Mouse (Mus musculus) neural tube, embryonic 11.5 days (tissue): ENCODE data around the gene A530032D15Rik. TPM values are rescaled to one million over a fixed set of nuclear protein-coding genes. Genes with fewer than 3 reads are reported as not detected.
"Not testable (repeated sequence)": the region's sequence is repeated elsewhere in the genome, so short reads cannot be mapped to it uniquely, and the experiment has no call there.

Source experiments
- ATAC-seq: fragments of 200-750 bp; cut with Nextera tagmentation; 2 replicates; pipeline ENCODE4 v1.8.0; 2017; ENCODE audit warnings: moderate number of reproducible peaks, mild to moderate bottlenecking, moderate TSS enrichment, moderate library complexity; ENCODE audit not compliant: insufficient read depth, low FRiP score, low TSS enrichment
- DNase-seq: peaks from one replicate; pipeline ENCODE4 v3.0.0-alpha.2; 2015; ENCODE audit warnings: low spot score
- H3K27ac ChIP-seq: fragments of 300-500 bp; sonication (generic); 2 replicates; pipeline ENCODE4 v1.5.1; 2014; ENCODE audit warnings: low read depth, mild to moderate bottlenecking, low read length
- H3K27me3 ChIP-seq: fragments of 300-500 bp; sonication (generic); 2 replicates; pipeline ENCODE4 v1.6.1; 2014; ENCODE audit warnings: mild to moderate bottlenecking, low read length, mixed read lengths; ENCODE audit not compliant: control insufficient read depth, insufficient read depth
- H3K36me3 ChIP-seq: fragments of 300-500 bp; sonication (generic); 2 replicates; pipeline ENCODE4 v1.6.1; 2014; ENCODE audit warnings: mild to moderate bottlenecking, low read length, moderate library complexity, mixed read lengths; ENCODE audit not compliant: control insufficient read depth, insufficient read depth
- H3K4me1 ChIP-seq: fragments of 300-500 bp; sonication (generic); 2 replicates; pipeline ENCODE4 v1.6.1; 2014; ENCODE audit warnings: low read length, mixed read lengths; ENCODE audit not compliant: control insufficient read depth, insufficient read depth
- H3K4me2 ChIP-seq: fragments of 300-500 bp; sonication (generic); 2 replicates; pipeline ENCODE4 v1.6.1; 2014; ENCODE audit warnings: low read depth, mild to moderate bottlenecking, moderate library complexity
- H3K4me3 ChIP-seq: fragments of 300-500 bp; sonication (generic); 2 replicates; pipeline ENCODE4 v1.5.1; 2014; ENCODE audit warnings: low read depth, low read length
- H3K9ac ChIP-seq: fragments of 300-500 bp; sonication (generic); 2 replicates; pipeline ENCODE4 v1.6.1; 2014; ENCODE audit warnings: mild to moderate bottlenecking, low read length
- H3K9me3 ChIP-seq: fragments of 300-500 bp; sonication (generic); 2 replicates; pipeline ENCODE4 v1.6.1; 2016; ENCODE audit warnings: low read length; ENCODE audit not compliant: control insufficient read depth
- WGBS: fragments of 180-500 bp; shearing (Covaris S2); extraction: QIAGEN DNeasy Blood & Tissue Kit; methylation state at CpG from one replicate; pipeline ENCODE4 v1.1.7; 2014; 5-methylcytosine and 5-hydroxymethylcytosine counted together
- polyA plus RNA-seq: library from polyadenylated mRNA; unstranded; fragments of >200 nt; fragmentation: Nextera tagmentation; extraction: Ambion mirVana; gene quantifications from 2 replicates; pipeline ENCODE4 v1.2.1, GENCODE M21; 2014

A530032D15Rik gene
- not detected in 2 replicates for polyA plus RNA-seq

DNA sequence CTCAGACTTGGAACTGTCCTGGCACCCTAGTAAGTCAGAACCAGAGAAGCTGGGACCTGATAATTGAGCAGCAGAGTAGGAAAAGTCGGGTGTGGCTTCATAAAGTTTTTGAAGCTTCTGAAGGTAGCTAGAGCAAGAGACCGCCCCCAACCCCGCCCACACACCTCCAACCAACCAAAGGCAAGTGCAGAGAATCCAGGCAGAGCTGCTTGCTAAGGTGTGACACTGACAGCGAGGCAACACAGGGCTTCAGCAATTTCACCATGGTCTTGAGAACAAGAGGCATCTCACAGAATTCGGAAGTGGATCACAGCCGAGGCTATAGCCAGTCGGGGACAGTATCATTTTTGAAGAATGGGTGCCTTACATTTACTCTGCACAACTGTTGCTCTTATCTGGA, at the start of gene A530032D15Rik:
TSS of gene A530032D15Rik (minus strand) at position 101 of the 400 bp plus-strand sequence.
- ATAC-seq, H3K4me1 ChIP-seq, DNase-seq, H3K4me2 ChIP-seq, H3K4me3 ChIP-seq, H3K27ac ChIP-seq, H3K9me3 ChIP-seq, H3K36me3 ChIP-seq, H3K27me3 ChIP-seq, H3K9ac ChIP-seq: not testable (repeated sequence)
- WGBS, result no CpG with 5 or more reads among the region's 7 CpGs

DNA sequence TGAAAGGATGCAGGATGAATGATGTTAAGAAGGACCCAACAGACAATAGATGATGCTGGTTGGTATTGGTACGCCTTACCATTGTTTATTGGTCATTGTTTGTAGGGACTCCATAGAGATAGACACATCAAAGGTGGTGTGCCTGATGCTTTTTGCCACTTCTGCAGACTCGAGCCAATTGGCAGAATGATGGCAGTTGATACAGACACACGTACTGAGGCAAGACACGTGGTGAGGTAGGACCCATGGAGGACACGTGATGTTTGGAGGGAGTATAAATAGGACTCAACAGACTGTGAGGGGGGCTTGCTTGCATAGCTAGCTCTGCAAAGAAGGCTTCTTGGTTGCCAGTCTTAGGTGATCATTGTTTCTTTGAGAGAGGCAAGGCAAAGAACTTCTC, 45.5 kb upstream of the A530032D15Rik start:
- H3K9me3 ChIP-seq, H3K27me3 ChIP-seq, H3K4me3 ChIP-seq, H3K36me3 ChIP-seq, H3K27ac ChIP-seq, H3K9ac ChIP-seq, H3K4me2 ChIP-seq, DNase-seq, ATAC-seq, H3K4me1 ChIP-seq: not testable (repeated sequence)
- WGBS, result 78% methylated on average over 4 of the region's 5 CpGs

DNA sequence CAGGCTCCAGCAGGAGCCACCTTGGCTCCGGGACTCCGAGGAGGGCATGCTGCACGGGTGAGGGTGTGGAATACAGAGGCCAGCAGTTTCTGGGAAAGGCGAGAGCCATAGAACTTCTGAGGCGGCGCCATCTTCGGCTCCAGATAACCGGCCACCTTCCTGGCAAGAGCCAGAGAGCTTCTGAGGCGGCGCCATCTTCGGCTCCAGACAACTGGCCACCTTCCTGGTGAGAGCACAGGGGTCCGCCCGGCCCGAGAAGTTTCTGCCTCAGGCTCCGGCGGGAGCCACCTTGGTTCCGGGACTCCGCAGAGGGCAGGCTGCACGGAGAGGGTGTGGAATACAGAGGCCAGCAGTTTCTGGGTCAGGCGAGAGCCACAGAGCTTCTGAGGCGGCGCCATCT, 24.0 kb upstream of the A530032D15Rik start:
- H3K27me3 ChIP-seq, ATAC-seq: not testable (repeated sequence)
- WGBS, result 91% methylated on average over 19 of the region's 22 CpGs

GRCm38 (mm10) chr1:85121841-85122240, 12.2 kb upstream of the A530032D15Rik start:
- ATAC-seq, result not testable (repeated sequence)
- WGBS, result 89% methylated on average over 4 of the region's 4 CpGs

More for the DNA sequence above, 24.0 kb upstream of the A530032D15Rik start:
- H3K4me2 ChIP-seq, H3K36me3 ChIP-seq, H3K4me3 ChIP-seq, H3K4me1 ChIP-seq, H3K9ac ChIP-seq, H3K9me3 ChIP-seq, DNase-seq, H3K27ac ChIP-seq: not testable (repeated sequence)

DNA sequence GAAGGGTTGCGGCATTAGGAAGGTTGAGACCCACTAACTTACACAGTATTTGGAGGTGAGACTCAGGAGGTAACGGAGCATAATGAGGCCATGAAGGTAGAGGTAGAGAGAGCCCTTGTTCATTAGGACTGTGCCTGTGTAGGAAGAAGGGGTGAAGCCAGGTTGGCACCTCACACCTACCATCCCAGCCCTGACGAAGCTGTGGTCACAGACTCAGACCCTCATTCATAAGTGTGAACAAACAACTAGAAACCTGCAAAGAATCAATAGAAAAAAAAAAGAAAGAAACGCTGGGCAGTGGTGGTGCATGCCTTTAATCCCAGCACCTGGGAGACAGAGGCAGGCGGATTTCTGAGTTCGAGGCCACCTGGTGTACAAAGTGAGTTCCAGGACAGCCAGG, 8.7 kb upstream of the A530032D15Rik start:
- not testable (repeated sequence) for H3K4me1 ChIP-seq

More at GRCm38 (mm10) chr1:85121841-85122240, 12.2 kb upstream of the A530032D15Rik start:
- DNase-seq, H3K9ac ChIP-seq, H3K4me1 ChIP-seq, H3K36me3 ChIP-seq, H3K4me3 ChIP-seq, H3K9me3 ChIP-seq, H3K27me3 ChIP-seq, H3K4me2 ChIP-seq, H3K27ac ChIP-seq: not testable (repeated sequence)

DNA sequence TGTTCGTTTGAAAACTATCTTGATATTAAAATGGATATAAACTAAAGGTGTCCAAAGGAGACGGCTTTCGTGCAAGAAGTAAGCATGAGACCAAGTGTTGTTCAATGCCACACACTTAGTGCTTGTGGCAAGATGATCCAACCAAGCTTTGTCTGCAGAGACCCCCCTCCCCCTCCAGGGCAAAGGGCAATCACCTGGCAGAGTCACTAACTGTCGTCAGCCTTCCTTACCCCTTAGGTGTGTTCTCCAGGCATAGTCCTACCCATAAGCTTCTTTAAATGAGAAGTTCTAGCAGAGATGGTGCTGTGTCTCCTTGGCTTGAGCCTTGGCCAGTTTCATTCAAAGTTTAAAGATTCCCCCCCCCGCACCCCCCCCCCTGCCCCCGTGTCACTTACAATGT, 7.9 kb upstream of the A530032D15Rik start:
- ATAC-seq, H3K9me3 ChIP-seq: not testable (repeated sequence)

More for the DNA sequence above, 8.7 kb upstream of the A530032D15Rik start:
- not testable (repeated sequence) for H3K27me3 ChIP-seq, H3K27ac ChIP-seq, H3K4me2 ChIP-seq, H3K4me3 ChIP-seq, DNase-seq, ATAC-seq, H3K9me3 ChIP-seq, H3K36me3 ChIP-seq, H3K9ac ChIP-seq
- 79% methylated on average over 5 of the region's 6 CpGs for WGBS

DNA sequence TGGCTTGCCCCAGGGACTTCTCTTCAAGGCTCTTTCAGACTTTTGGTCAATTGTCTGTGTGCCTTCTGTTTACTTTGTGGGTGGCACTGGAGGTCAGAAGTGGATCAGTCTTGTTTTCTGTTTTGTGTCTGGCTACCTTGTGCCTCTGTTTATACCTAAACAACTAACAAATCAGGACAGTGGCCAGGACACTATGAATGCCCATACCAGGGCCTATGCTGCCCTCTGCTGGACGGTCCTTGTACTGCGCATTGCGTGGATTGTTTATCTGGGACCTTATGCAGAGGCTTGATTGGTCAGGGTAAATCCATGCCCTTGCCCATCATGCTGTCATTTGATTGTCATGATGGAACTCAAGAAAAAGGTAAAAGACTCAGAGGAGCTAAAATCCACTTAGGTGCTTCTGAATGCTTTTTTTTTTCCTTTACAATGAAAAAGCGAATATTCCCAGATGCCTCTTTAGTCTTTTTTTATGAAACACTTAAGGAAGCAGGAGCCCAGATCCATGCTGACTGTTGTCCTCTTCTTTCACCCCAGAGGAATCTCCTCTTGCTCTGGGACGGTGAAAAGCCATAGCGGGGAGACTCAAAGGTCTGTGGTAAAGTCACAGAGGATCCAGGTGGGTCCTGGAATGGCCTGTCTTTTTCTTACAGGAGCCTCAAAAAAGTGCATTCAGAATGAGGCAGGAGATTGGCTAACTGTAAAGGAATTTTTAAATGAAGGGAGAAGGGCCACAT, 5.2 kb upstream of the A530032D15Rik start:
- not testable (repeated sequence) for H3K4me3 ChIP-seq, H3K4me2 ChIP-seq, ATAC-seq, H3K27ac ChIP-seq, H3K36me3 ChIP-seq, H3K9ac ChIP-seq, H3K9me3 ChIP-seq, H3K27me3 ChIP-seq, H3K4me1 ChIP-seq, DNase-seq
- WGBS, result 59% methylated on average over 6 of the region's 6 CpGs

More for the DNA sequence above, 7.9 kb upstream of the A530032D15Rik start:
- not testable (repeated sequence) for H3K4me3 ChIP-seq, H3K27me3 ChIP-seq, DNase-seq, H3K4me2 ChIP-seq, H3K36me3 ChIP-seq, H3K27ac ChIP-seq, H3K9ac ChIP-seq, H3K4me1 ChIP-seq
- 63% methylated on average over 4 of the region's 6 CpGs for WGBS

DNA sequence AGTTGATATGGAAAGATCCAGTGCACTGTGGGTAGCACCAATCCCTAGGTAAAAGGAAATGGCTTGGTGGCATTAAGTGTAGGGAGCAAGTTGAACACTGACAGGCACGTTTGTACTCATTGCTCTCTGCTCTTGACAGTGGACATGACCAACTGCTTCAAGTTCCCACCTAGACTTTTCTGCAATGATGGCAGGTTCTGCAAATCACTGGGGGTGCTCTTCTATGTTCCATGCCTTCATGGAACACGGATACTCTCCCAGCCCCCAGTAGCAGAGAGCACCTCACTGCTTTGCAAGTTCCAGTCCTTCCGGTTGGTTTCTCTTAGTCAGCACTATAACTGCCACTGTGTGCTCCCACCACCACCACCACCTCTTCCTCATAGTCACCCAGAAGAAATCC, 4.4 kb upstream of the A530032D15Rik start:
- not testable (repeated sequence) for DNase-seq, H3K4me3 ChIP-seq, H3K36me3 ChIP-seq, H3K9ac ChIP-seq, H3K9me3 ChIP-seq, H3K27ac ChIP-seq, H3K4me1 ChIP-seq, ATAC-seq, H3K27me3 ChIP-seq, H3K4me2 ChIP-seq
- 82% methylated on average over 3 of the region's 3 CpGs for WGBS

DNA sequence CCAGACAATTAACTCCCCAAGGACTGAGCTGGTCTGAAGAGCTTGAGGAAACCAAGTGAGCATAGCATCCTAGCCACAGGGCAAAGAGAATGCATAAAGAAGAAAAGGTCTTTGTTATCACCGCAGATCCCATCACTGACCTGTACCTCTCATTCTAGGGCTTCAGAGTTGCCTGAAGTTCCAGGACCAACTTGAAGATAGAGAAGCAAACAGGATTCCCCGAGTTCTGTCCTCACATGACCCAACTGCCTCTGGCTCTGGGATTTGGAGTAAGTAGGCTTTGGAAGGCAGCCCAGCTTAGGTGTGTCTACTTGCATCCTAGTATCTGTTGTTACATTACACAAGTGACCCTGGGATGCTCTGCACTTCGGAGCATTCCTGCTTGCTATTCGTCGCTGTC, 3.2 kb upstream of the A530032D15Rik start:
- not testable (repeated sequence) for H3K27me3 ChIP-seq, H3K4me1 ChIP-seq, H3K36me3 ChIP-seq, ATAC-seq, H3K4me2 ChIP-seq, H3K9me3 ChIP-seq, DNase-seq, H3K9ac ChIP-seq, H3K27ac ChIP-seq, H3K4me3 ChIP-seq
- 77% methylated on average over 2 of the region's 5 CpGs for WGBS
